Mouse (Mus musculus) left cerebral cortex, adult 2 months (tissue): ENCODE measurements at regions not wholly inside any gene's neighbourhood (a gene's known extent, or its start where the extent isn't known, plus 50 kb on each side); places are given as distances from the start of the nearest gene placed in this dataset.

ENCODE experiments used
- DNase-seq, 2 experiments: peaks; one replicate each; pipeline ENCODE4 v3.0.0; 2021 to 2022; ENCODE audit warnings: low spot score in 2 of 2, mixed read lengths in 1 of 2; ENCODE audit errors: extremely low spot score in 1 of 2
- H3K27ac ChIP-seq: fragments of 200-600 bp; 2 replicates; pipeline ENCODE4 v1.8.1; 2022
- H3K4me3 ChIP-seq: fragments of 200-600 bp; 2 replicates; pipeline ENCODE4 v1.8.1; 2022
- CTCF ChIP-seq: fragments of 200-600 bp; IDR thresholded peaks from 2 replicates; pipeline ENCODE4 v1.8.1; 2022; ENCODE audit warnings: antibody characterized with exemption, mild to moderate bottlenecking, moderate library complexity
- intact Hi-C: fragments of 180-260 bp; cut with DNase I; formaldehyde crosslinking; loops from one replicate; pipeline ENCODE4 v1.15.1; 2025

DNA sequence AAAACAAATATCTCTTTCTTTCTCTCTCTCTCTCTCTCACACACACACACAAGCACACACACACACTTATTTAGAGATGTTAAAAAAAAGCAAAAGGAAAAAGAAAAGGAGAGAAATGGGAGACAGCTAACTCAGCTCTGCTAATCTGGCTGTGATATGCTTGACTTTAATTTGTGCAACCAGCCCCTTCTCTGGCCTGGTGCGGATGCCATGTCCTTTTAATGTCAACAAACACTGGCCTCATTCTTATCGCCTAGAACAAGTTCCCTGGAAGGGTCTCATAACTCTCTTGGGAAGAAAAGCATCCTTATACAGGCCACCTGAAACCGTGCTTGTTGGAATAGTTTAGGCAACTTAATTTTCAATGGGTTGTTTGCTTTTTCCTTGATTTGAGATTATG, 368.7 kb downstream of the Mctp2 start:
- intact Hi-C loops = no loop called here
- Histone ChIP-seq H3K27ac (no peak overlapping the region), H3K4me3 (no peak overlapping the region)
- TF ChIP-seq CTCF = no peak
- DNase-seq = no peak

DNA sequence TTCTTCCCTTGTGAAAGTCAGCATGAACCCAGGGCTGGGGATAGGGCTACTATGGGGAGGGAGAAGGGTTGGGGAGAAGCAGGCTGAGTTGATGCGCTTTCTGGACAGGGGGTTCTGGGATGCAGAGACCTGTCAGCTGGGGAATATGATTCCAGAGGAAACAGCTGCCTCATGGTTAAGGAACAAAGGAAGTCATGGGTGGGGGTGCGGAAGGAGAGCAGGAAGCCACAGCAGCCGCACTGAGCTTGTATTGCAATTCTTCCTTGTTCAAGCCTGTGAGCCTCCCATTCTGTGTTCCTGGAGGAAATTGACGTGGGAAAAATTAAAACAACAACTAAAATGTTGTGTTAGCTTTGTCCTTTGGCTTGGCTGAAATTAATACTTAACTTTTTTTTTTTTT, 369.7 kb downstream of the Mctp2 start:
- intact Hi-C loops = no loop called here
- Histone ChIP-seq H3K4me3 (no peak overlapping the region), H3K27ac (no peak overlapping the region)
- no peak for DNase-seq
- TF ChIP-seq CTCF = no peak
